Mouse (Mus musculus) gastrocnemius, postnatal 25 days (tissue): ENCODE results near the gene Gm3618. TPM values are rescaled to one million over a fixed set of nuclear protein-coding genes. Genes with fewer than 3 reads are reported as not detected.
"Not testable (repeated sequence)": the region's sequence is repeated elsewhere in the genome, so short reads cannot be mapped to it uniquely, and the experiment has no call there.

Experiments used
- DNase-seq: peaks from one replicate; pipeline ENCODE4 v3.0.0; 2022
- long read RNA-seq, 2 experiments: library from polyadenylated mRNA; stranded (forward); transcript quantifications; one replicate each; pipeline ENCODE4 v2.0.0; 2021
- total RNA-seq, 2 experiments: library from RNA; stranded (reverse); gene quantifications; 1 replicate in 1 of 2; 2 replicates in 1 of 2; pipeline ENCODE4 v1.2.3; 2021

The Gm3618 gene
- total RNA-seq = not detected
- long read RNA-seq, experiment 1 = 0 reads
- long read RNA-seq, experiment 2 = 0 reads

DNA sequence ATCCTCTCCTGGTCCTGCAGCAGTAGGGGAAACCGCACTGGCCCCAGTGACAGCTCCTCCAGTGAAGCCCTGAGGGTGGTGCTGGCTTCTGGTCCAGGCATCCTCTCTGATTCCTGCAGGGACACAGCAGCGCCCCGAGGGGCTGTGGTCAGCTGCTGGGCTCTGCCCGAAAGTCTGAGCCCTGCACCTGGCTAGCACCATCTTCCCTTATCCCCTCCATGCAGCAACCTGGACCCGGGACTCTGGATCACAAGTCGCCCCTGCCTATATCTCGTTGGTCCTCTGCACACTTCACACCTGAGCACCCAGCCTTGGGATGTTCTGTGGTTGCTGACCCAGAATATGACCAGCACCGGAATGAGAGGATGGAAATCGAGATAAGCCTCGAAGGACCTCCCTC is at the start of gene Gm3618:
Gene Gm3618 (minus strand): TSS at position 101 of the 400 bp plus-strand sequence.
- not testable (repeated sequence) for DNase-seq

DNA sequence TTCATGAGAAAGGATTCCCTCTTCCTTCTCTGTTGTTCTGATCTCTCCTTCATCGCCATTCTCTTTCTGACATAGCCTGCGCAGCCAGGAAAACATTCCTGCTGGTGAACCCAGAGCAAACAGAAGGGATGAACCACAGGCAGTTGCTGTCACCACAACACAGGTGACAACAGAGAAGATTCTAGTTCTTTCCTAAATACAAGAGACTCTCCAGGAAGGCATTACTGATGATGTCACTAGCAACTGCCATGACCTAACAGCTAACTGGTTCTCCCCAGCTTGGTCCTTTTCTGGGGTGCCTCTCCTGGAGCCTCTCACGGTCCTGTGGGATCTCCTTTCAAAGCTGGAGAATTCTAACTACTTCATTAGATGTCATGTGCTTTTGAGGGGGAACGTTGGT is 46.7 kb upstream of the Gm3618 start, which contains the start of gene Gm16440:
Gene Gm16440 (minus strand): TSS at position 101 of the 400 bp plus-strand sequence.
- not testable (repeated sequence) for DNase-seq

DNA sequence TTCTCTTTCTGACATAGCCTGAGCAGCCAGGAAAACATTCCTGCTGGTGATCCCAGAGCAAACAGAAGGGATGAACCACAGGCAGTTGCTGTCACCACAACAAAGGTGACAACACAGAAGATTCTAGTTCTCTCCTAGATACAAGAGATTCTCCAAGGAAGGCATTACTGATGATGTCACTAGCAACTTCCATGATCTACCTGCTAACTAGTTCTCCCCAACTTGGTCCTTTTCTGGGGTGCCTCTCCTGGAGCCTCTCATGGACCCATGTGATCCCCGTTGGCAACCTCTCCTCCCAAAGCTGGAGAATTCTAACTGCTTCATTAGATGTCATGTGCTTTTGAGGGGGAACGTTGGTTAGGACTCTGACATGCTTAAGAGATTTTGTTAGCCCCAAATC is 38.7 kb downstream of the Gm3618 start, which contains the start of gene Gm21103:
Gene Gm21103 (minus strand): TSS at position 101 of the 400 bp plus-strand sequence.
- DNase-seq = not testable (repeated sequence)

- DNase-seq = peak; percentile 63
These were observed 56.4 kb downstream of the Gm3618 start, which contains the start of gene Gm3411 for GRCm38 (mm10) chr14:6286931-6287715. Gm3411 (minus strand) TSS chr14:6287250.

Other genes starting within 250 kb of the Gm3618 start
- gene Gm8206, start 249.7 kb downstream of the Gm3618 start, total RNA-seq = not detected
- under 1 TPM in 1 of 2 experiments, not detected in 1; 0.18 TPM for gene Gm3468, start 235.0 kb downstream of the Gm3618 start, total RNA-seq
- gene Gm3476, start 217.9 kb downstream of the Gm3618 start, total RNA-seq = not detected
- gene Gm21560, start 124.4 kb downstream of the Gm3618 start, total RNA-seq = under 1 TPM in 1 of 2 experiments, not detected in 1; 0.24 TPM
- not detected for gene Gm3411, start 56.4 kb downstream of the Gm3618 start, total RNA-seq
- gene Gm21103, start 38.8 kb downstream of the Gm3618 start, total RNA-seq = not detected
- not detected for gene Gm16440, start 46.6 kb upstream of the Gm3618 start, total RNA-seq
- gene Gm3591, start 68.8 kb upstream of the Gm3618 start, total RNA-seq = under 1 TPM in 1 of 2 experiments, not detected in 1; 0.59 TPM
- not detected for gene Gm3594, start 100.9 kb upstream of the Gm3618 start, total RNA-seq
- gene Gm8356, start 193.6 kb upstream of the Gm3618 start, total RNA-seq = not detected
- under 1 TPM in 1 of 2 experiments, not detected in 1; 0.24 TPM for gene Gm3629, start 246.9 kb upstream of the Gm3618 start, total RNA-seq